Mouse (Mus musculus) MEL (cell line): ENCODE results near the gene Hs3st3b1. TPM values are rescaled to one million over a fixed set of nuclear protein-coding genes. Genes with fewer than 3 reads are reported as not detected.

ENCODE experiments used
- DNase-seq: peaks from one replicate; pipeline ENCODE4 v3.0.0; 2011; ENCODE audit warnings: low read depth, low spot score
- H3K27ac ChIP-seq: 2 replicates; pipeline ENCODE4 v1.5.1; 2012; ENCODE audit warnings: low read depth, mild to moderate bottlenecking, control low read depth, low read length, moderate library complexity; ENCODE audit not compliant: control insufficient read depth
- H3K27me3 ChIP-seq, 2 experiments: fragments of 150-350 bp in 1 of 2; sonication (generic) in 1 of 2; 2 replicates each; pipeline ENCODE4 v1.6.1; 2012; ENCODE audit warnings: low read length in 2 of 2, mild to moderate bottlenecking in 2 of 2, improper control_type of control experiment in 1 of 2, moderate library complexity in 1 of 2; ENCODE audit not compliant: insufficient read depth in 2 of 2, control insufficient read depth in 1 of 2
- H3K36me3 ChIP-seq, 2 experiments: 2 replicates each; pipeline ENCODE4 v1.6.1; 2012 to 2014; ENCODE audit warnings: low read length in 2 of 2, improper control_type of control experiment in 1 of 2, inconsistent platforms in 1 of 2, mild to moderate bottlenecking in 1 of 2; ENCODE audit not compliant: insufficient read depth in 2 of 2, control insufficient read depth in 1 of 2
- H3K4me1 ChIP-seq, 2 experiments: fragments of 150-350 bp in 1 of 2; sonication (generic) in 1 of 2; 2 replicates each; pipeline ENCODE4 v1.6.1; 2012; ENCODE audit warnings: low read length in 2 of 2, improper control_type of control experiment in 1 of 2, mild to moderate bottlenecking in 1 of 2; ENCODE audit not compliant: insufficient read depth in 2 of 2, control insufficient read depth in 1 of 2
- H3K4me3 ChIP-seq, 2 experiments: fragments of 150-350 bp in 1 of 2; sonication (generic) in 1 of 2; 2 replicates each; pipeline ENCODE4 v1.5.1; 2012; ENCODE audit warnings: low read depth in 2 of 2, low read length in 2 of 2, mild to moderate bottlenecking in 2 of 2, moderate library complexity in 2 of 2, control low read depth in 1 of 2, improper control_type of control experiment in 1 of 2; ENCODE audit not compliant: control insufficient read depth in 1 of 2, insufficient read depth in 1 of 2
- H3K79me2 ChIP-seq: 2 replicates; pipeline ENCODE4 v1.6.1; 2012; ENCODE audit warnings: mild to moderate bottlenecking, low read length, moderate library complexity; ENCODE audit not compliant: control insufficient read depth, poor library complexity, insufficient read depth
- H3K9ac ChIP-seq: 2 replicates; pipeline ENCODE4 v1.6.1; 2012; ENCODE audit warnings: low read depth, mild to moderate bottlenecking, control low read depth, low read length, moderate library complexity; ENCODE audit not compliant: control insufficient read depth, poor library complexity, severe bottlenecking
- H3K9me3 ChIP-seq: fragments of 150-350 bp; sonication (generic); replicated peaks from 2 replicates; pipeline ENCODE4 v1.6.1; 2012; ENCODE audit warnings: mild to moderate bottlenecking, low read length, improper control_type of control experiment, moderate library complexity; ENCODE audit not compliant: insufficient read depth
- BHLHE40 ChIP-seq: IDR thresholded peaks from 2 replicates; pipeline ENCODE4 v1.6.1; 2012; ENCODE audit warnings: low read depth, mild to moderate bottlenecking, inconsistent platforms, low read length, improper control_type of control experiment, borderline replicate concordance
- CTCF ChIP-seq, 3 experiments: IDR thresholded peaks in 2 of 3; conservative IDR thresholded peaks in 1 of 3; 2 replicates each; pipeline ENCODE4 v1.5.1; 2011 to 2012; ENCODE audit warnings: low read length in 3 of 3, low read depth in 2 of 3, mild to moderate bottlenecking in 2 of 3, improper control_type of control experiment in 1 of 3, inconsistent platforms in 1 of 3, mixed read lengths in 1 of 3, moderate library complexity in 1 of 3; ENCODE audit not compliant: control insufficient read depth in 1 of 3, insufficient read depth in 1 of 3, poor library complexity in 1 of 3, severe bottlenecking in 1 of 3
- EP300 ChIP-seq, 2 experiments: IDR thresholded peaks; 2 replicates each; pipeline ENCODE4 v1.6.1; 2011; ENCODE audit warnings: improper control_type of control experiment in 2 of 2, low read length in 2 of 2, low read depth in 1 of 2, mild to moderate bottlenecking in 1 of 2
- ETS1 ChIP-seq: IDR thresholded peaks from 2 replicates; pipeline ENCODE4 v1.6.1; 2012; ENCODE audit warnings: low read depth, mild to moderate bottlenecking, inconsistent platforms, low read length, improper control_type of control experiment, moderate library complexity
- GABPA ChIP-seq: IDR thresholded peaks from 2 replicates; pipeline ENCODE4 v1.6.1; 2012; ENCODE audit warnings: low read depth, mild to moderate bottlenecking, inconsistent platforms, low read length, improper control_type of control experiment, moderate library complexity
- GATA1 ChIP-seq: IDR thresholded peaks from 2 replicates; pipeline ENCODE4 v1.6.1; 2011; ENCODE audit warnings: low read depth, low read length, improper control_type of control experiment
- HCFC1 ChIP-seq: IDR thresholded peaks from 2 replicates; pipeline ENCODE4 v1.6.1; 2012; ENCODE audit warnings: low read depth, mild to moderate bottlenecking, inconsistent platforms, low read length, improper control_type of control experiment, moderate library complexity
- JUND ChIP-seq: IDR thresholded peaks from 2 replicates; pipeline ENCODE4 v1.6.1; 2011; ENCODE audit warnings: low read depth, mild to moderate bottlenecking, improper control_type of control experiment, low read length
- KAT2A ChIP-seq: conservative IDR thresholded peaks from 2 replicates; pipeline ENCODE4 v1.6.1; 2012; ENCODE audit warnings: low read depth, low read length, improper control_type of control experiment, inconsistent platforms
- MAFK ChIP-seq: IDR thresholded peaks from 2 replicates; pipeline ENCODE4 v1.6.1; 2011; ENCODE audit warnings: low read depth, mild to moderate bottlenecking, low read length, improper control_type of control experiment, borderline replicate concordance
- MAX ChIP-seq: IDR thresholded peaks from 2 replicates; pipeline ENCODE4 v1.6.1; 2011; ENCODE audit warnings: low read length, improper control_type of control experiment
- MAZ ChIP-seq: IDR thresholded peaks from 2 replicates; pipeline ENCODE4 v1.6.1; 2012; ENCODE audit warnings: low read depth, mild to moderate bottlenecking, inconsistent platforms, low read length, improper control_type of control experiment
- MEF2A ChIP-seq: IDR thresholded peaks from 2 replicates; pipeline ENCODE4 v1.6.1; 2014; ENCODE audit warnings: low read depth, mild to moderate bottlenecking, inconsistent platforms, low read length, improper control_type of control experiment; ENCODE audit not compliant: poor library complexity, insufficient replicate concordance, severe bottlenecking; ENCODE audit errors: extremely low read depth
- MYB ChIP-seq: IDR thresholded peaks from 2 replicates; pipeline ENCODE4 v1.6.1; 2011; ENCODE audit warnings: mild to moderate bottlenecking, low read depth, low read length, improper control_type of control experiment
- MYC ChIP-seq: IDR thresholded peaks from 2 replicates; pipeline ENCODE4 v1.6.1; 2011; ENCODE audit warnings: low read depth, mild to moderate bottlenecking, low read length, improper control_type of control experiment, moderate library complexity
- NELFE ChIP-seq: IDR thresholded peaks from 2 replicates; pipeline ENCODE4 v1.6.1; 2011; ENCODE audit warnings: low read depth, low read length, improper control_type of control experiment
- NRF1 ChIP-seq: IDR thresholded peaks from 2 replicates; pipeline ENCODE4 v1.6.1; 2014; ENCODE audit warnings: low read depth, mild to moderate bottlenecking, inconsistent platforms, low read length, improper control_type of control experiment, moderate library complexity; ENCODE audit not compliant: poor library complexity, insufficient read depth, severe bottlenecking
- POLR2A ChIP-seq, 2 experiments: IDR thresholded peaks; 2 replicates each; pipeline ENCODE4 v1.6.1; 2011 to 2012; ENCODE audit warnings: low read length in 2 of 2, mild to moderate bottlenecking in 2 of 2, control low read depth in 1 of 2, improper control_type of control experiment in 1 of 2, low read depth in 1 of 2, moderate library complexity in 1 of 2; ENCODE audit not compliant: control insufficient read depth in 1 of 2, insufficient read depth in 1 of 2, poor library complexity in 1 of 2
- POLR2AphosphoS2 ChIP-seq: IDR thresholded peaks from 2 replicates; pipeline ENCODE4 v1.6.1; 2011; ENCODE audit warnings: low read length, improper control_type of control experiment
- RAD21 ChIP-seq: IDR thresholded peaks from 2 replicates; pipeline ENCODE4 v1.6.1; 2011; ENCODE audit warnings: mild to moderate bottlenecking, low read depth, low read length, improper control_type of control experiment
- RCOR1 ChIP-seq: IDR thresholded peaks from 2 replicates; pipeline ENCODE4 v1.6.1; 2012; ENCODE audit warnings: low read depth, mild to moderate bottlenecking, inconsistent platforms, low read length, improper control_type of control experiment
- SIN3A ChIP-seq: IDR thresholded peaks from 2 replicates; pipeline ENCODE4 v1.6.1; 2012; ENCODE audit warnings: low read length, improper control_type of control experiment, inconsistent platforms
- SMC3 ChIP-seq: IDR thresholded peaks from 2 replicates; pipeline ENCODE4 v1.6.1; 2011; ENCODE audit warnings: low read depth, low read length, improper control_type of control experiment
- TBP ChIP-seq: IDR thresholded peaks from 2 replicates; pipeline ENCODE4 v1.8.0; 2011; ENCODE audit warnings: low read depth, low read length, improper control_type of control experiment
- UBTF ChIP-seq: IDR thresholded peaks from 2 replicates; pipeline ENCODE4 v1.6.1; 2012; ENCODE audit warnings: low read depth, mild to moderate bottlenecking, inconsistent platforms, low read length, improper control_type of control experiment, moderate library complexity, borderline replicate concordance; ENCODE audit not compliant: insufficient read depth
- USF1 ChIP-seq: IDR thresholded peaks from 2 replicates; pipeline ENCODE4 v1.6.1; 2014; ENCODE audit warnings: low read depth, mild to moderate bottlenecking, inconsistent platforms, low read length, improper control_type of control experiment, moderate library complexity
- USF2 ChIP-seq, 2 experiments: IDR thresholded peaks; 2 replicates each; pipeline ENCODE4 v1.6.1; 2011 to 2012; ENCODE audit warnings: improper control_type of control experiment in 2 of 2, low read length in 2 of 2, borderline replicate concordance in 1 of 2, inconsistent platforms in 1 of 2, low read depth in 1 of 2, mild to moderate bottlenecking in 1 of 2; ENCODE audit not compliant: insufficient read depth in 1 of 2
- ZKSCAN1 ChIP-seq: IDR thresholded peaks from 2 replicates; pipeline ENCODE4 v1.6.1; 2012; ENCODE audit warnings: low read depth, mild to moderate bottlenecking, inconsistent platforms, low read length, improper control_type of control experiment, moderate library complexity
- ZNF384 ChIP-seq: IDR thresholded peaks from 2 replicates; pipeline ENCODE4 v1.6.1; 2012; ENCODE audit warnings: low read depth, mild to moderate bottlenecking, inconsistent platforms, low read length, improper control_type of control experiment
- polyA plus RNA-seq, 2 experiments: library from polyadenylated mRNA; stranded (reverse) in 1 of 2; unstranded in 1 of 2; fragments of >175 nt in 1 of 2; fragments of >200 nt in 1 of 2; gene quantifications; 2 replicates each; pipeline versions ENCODE4 v1.2.1 to v1.2.4; 2012; ENCODE audit warnings: low replicate concordance in 2 of 2, low read depth in 1 of 2; ENCODE audit not compliant: insufficient read length in 2 of 2, insufficient read depth in 1 of 2, missing spikeins in 1 of 2
- total RNA-seq: library from RNA; depleted of rRNA; stranded (reverse); fragments of 300-350 nt; gene quantifications from 2 replicates; pipeline ENCODE4 v1.2.3, GENCODE M21; 2012

Gene Hs3st3b1
- total and polyA plus RNA-seq, 3 experiments, result not detected

- no peaks in the 10 kb centered on the region for H3K79me2 ChIP-seq
- H3K4me1 ChIP-seq, result no peaks in the 10 kb centered on the region
- H3K27ac ChIP-seq, result no peak overlapping the region
- no peak overlapping the region for H3K9ac ChIP-seq
- TF ChIP-seq RCOR1 (no peak), USF2 (IDR thresholded peaks at IDR 0.05; ENCODE audit: borderline replicate concordance in 1 of 2, insufficient read depth in 1 of 2, low read depth in 1 of 2, low read length in 2 of 2) (no peak), SIN3A (no peak), USF1 (no peak), RAD21 (no peak), KAT2A (no peak), MAZ (no peak), GABPA (no peak), ZKSCAN1 (no peak), SMC3 (no peak), TBP (no peak), POLR2AphosphoS2 (no peak), EP300 (IDR thresholded peaks at IDR 0.05; ENCODE audit: low read depth in 1 of 2, low read length in 2 of 2) (no peak), BHLHE40 (no peak), MYB (no peak), HCFC1 (no peak), ZNF384 (no peak)
- DNase-seq, result no peak
- no peaks in the 10 kb centered on the region for H3K9me3 ChIP-seq
- H3K27me3 ChIP-seq, result no peaks in the 10 kb centered on the region
- no peak overlapping the region for H3K4me3 ChIP-seq
- no peaks in the 10 kb centered on the region for H3K36me3 ChIP-seq
Measured at GRCm38 (mm10) chr11:63851041-63851730, 70.9 kb downstream of the Hs3st3b1 start.

DNA sequence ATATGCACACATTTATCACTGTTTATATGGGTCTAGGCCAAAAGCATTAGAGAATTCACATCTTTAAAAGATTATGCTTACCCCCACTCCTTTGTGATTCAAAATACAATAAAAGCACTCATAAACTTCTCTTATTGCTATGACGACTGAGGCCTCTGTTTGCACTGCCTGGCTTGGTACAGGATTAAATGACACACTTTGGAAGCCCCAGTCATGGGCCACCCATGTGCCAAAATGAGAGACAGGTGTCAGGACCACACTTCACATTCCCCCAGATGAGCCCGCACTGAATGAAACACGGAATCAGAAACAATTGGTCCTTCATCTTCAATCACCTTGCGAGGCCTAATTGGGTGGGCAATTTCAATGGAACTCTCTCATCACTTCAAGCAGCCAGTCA, 71.8 kb downstream of the Hs3st3b1 start:
- H3K36me3 ChIP-seq, result no peaks in the 10 kb centered on the region
- no peak overlapping the region for H3K4me3 ChIP-seq
- no peak overlapping the region for H3K9ac ChIP-seq
- no peaks in the 10 kb centered on the region for H3K27me3 ChIP-seq
- no peak for TF ChIP-seq ZNF384
- TF ChIP-seq POLR2AphosphoS2, result no peak
- no peak for TF ChIP-seq NRF1
- no peak for TF ChIP-seq MAFK
- no peak for TF ChIP-seq UBTF
- no peak for TF ChIP-seq CTCF (IDR thresholded peaks at IDR 0.05 in 2 of 3, conservative IDR thresholded peaks at IDR 0.05 in 1 of 3; ENCODE audit: control insufficient read depth in 1 of 3, insufficient read depth in 1 of 3, low read depth in 2 of 3, low read length in 3 of 3, poor library complexity in 1 of 3, severe bottlenecking in 1 of 3)
- no peak for TF ChIP-seq MYC
- TF ChIP-seq ETS1, result no peak
- no peak for TF ChIP-seq POLR2A (IDR thresholded peaks at IDR 0.05; ENCODE audit: control insufficient read depth in 1 of 2, insufficient read depth in 1 of 2, low read depth in 1 of 2, low read length in 2 of 2, poor library complexity in 1 of 2)
- no peak for TF ChIP-seq MAZ
- no peak for TF ChIP-seq GATA1
- TF ChIP-seq MYB, result no peak
- TF ChIP-seq NELFE, result no peak
- no peak for TF ChIP-seq MEF2A
- no peak for TF ChIP-seq JUND
- no peak for TF ChIP-seq MAX
- no peaks in the 10 kb centered on the region for H3K9me3 ChIP-seq
- H3K79me2 ChIP-seq, result no peaks in the 10 kb centered on the region
- no peak overlapping the region for H3K27ac ChIP-seq
- no peak for DNase-seq
- H3K4me1 ChIP-seq, result no peaks in the 10 kb centered on the region
